Mouse (Mus musculus): Measurements from ENCODE around the gene Cdk11b.
"Not testable (repeated sequence)": the region's sequence is repeated elsewhere in the genome, so short reads cannot be mapped to it uniquely, and the experiment has no call there.

Gene Cdk11b

DNA sequence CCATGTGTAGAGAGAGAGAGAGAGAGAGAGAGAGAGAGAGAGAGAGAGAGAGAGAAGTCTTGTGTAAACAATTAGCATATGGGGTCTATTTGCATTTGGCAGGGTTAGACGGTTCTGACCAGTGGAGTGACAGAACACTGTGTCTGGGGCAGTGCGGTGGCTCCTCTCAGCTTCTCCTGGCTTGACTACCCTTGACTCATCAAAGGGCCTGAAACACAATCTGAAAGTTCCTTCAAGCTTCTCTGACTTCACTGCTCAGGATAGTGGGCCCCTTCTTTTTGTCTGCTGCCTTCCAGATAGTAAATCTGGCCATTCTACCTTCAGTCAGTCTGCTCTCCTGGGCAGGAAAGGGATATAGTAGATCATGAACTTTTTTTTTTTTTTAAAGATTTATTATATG, 17.8 kb upstream of the Cdk11b start:
- DNase-seq (ENCODE audit: low spot score) = no peak

DNA sequence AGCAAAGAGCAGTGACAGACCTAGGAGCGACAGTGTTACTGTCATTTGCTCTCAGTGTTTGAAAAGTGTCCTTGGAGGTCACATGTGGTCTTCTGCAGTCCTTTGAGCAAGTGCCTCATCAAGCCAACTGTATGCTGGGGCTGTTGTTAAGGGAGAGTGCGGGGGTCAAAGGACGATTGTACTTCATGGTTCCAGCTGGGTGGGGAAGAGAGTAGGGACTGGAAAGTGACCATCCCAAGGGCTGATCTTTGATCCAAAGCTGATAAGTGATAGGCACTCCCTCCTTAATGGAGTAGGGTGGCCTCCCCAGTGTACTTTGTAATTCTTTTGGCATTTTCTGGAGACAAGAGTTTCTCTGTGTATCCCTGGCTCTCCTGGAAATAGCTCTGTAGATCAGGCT, 12.8 kb upstream of the Cdk11b start:
- DNase-seq (ENCODE audit: low spot score) = no peak

DNA sequence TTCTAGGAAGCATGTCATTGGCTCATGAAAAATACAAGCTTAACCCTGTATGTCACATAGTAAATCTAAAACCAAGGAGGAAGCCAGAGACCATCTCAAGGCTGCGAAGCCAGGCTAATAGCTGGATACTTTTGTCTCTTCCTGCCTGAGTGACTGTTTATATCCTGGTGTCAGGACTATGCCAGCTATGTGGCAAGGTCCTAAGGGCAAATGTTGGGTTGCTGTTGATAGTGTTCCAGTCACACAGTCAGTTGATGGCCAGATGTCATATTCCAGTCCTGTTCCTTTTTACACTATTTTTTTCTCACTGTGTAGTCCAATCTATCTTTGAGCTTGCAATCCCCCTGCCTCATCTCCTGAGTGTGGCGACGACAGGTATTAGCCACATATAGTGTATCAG, 11.4 kb upstream of the Cdk11b start:
- DNase-seq (ENCODE audit: low spot score) = no peak

DNA sequence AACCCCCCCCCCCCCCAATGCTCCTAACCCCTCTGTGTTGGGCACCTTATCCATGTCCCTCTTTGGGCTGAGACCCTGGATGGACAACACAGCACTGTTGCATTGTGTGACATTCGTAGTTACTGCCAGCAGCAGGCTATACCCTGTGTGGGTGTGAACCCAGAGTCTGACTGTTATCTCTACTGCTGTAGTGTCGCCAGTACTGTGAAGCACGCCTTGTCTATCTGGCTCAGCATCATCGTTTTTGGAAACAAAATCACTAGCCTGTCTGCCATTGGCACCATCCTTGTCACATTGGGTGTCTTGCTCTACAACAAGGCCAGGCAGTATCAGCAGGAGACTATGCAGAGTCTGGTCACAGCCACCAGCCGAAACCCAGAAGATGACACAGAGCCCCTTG, 6.3 kb upstream of the Cdk11b start:
- DNase-seq (ENCODE audit: low spot score) = peak; percentile 18

DNA sequence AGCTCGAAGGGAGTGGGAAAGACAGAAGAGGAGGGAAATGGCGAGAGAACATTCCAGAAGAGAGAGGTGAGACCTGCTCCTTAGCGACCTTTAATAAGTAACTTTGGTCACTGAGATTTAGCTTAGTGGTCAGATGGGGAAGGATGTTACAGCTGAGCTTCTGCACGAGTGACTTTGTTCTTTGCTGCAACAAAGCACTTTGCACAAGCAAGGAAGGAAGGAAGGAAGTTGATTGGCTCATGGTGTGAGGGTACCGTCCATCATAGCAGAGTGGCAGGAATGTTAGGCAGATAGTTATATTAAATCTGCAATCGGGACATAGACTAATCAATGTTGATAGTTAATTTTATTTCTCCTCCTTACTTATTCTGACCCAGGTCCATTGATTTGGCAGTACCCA, 5.6 kb downstream of the Cdk11b start:
- DNase-seq (ENCODE audit: low spot score) = no peak

DNA sequence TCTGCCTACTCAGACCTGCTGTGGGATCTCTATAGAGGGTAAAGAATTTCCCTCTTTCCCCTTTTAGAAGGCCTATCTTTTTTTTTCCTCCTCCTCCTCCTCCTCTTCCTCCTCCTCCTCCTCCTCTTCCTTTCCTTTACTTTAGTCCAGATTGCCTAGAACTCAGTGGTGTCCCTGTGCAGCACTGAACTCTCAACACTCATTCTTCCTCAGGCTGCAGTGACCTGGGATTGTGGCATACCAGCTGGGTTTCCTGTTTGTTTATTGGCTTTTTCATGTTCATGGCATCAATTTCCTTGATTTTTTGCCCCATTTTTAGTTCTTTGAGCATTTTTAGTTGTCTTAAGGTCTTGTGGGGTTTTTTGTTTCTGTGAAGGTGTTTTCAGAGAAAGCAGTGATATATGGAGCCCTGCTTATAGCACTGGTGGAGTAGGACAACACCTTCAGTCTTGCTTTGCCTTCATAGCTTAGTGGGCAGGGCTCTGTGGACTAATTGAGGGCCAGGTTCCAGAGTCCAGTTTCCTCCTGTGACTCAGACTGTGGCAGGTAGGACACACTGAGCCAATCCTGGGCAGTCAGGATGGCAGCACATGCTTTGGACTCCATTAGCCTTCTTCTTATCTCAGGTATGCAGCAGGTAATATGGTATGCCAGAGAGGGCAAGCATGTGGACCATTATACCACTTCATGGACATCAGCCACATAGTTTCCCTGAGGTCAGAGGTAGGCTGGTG, 11.3 kb downstream of the Cdk11b start:
- no peak for DNase-seq (ENCODE audit: low spot score)

DNA sequence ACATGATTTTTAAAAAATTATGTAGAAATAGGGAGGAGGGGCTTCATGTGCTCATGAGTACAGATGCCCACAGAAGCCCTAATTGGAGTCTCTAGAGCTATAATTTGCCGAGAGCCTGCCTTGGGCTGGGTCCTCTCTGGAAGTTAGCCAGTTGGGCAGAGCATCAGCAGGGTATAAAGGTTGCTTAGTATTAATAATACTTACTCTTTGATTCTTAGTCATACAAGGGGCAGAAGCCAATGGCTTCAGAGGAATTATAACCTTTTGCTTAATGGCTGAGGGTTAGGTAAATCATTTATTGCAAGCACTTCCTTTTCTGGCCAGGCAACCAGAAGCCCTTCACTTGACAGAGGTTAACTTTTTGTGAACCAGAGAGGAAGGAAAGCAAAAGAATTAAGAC, 18.9 kb downstream of the Cdk11b start:
- DNase-seq (ENCODE audit: low spot score) = no peak

DNA sequence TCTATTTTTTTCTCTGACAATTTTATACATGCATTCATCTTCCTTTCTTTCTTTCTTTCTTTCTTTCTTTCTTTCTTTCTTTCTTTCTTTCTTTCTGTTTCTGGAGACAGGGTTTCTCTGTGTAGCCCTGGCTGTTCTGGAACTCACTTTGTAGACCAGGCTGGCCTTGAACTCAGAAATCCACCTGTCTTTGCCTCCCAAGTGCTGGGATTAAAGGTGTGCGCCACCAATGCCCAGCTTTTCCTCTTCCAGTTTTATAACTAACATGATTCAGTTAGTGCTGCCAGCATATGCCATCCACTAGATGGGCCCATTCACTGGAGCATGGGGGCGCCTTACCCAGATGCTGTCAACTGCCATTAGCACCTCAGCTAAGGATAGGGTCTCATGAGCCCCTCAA, 20.7 kb downstream of the Cdk11b start, which contains the start of gene Gm10563:
Gene Gm10563, minus strand, starts transcription at position 101 of the 400 bp plus-strand sequence.
- not testable (repeated sequence) for DNase-seq (ENCODE audit: low spot score)

DNA sequence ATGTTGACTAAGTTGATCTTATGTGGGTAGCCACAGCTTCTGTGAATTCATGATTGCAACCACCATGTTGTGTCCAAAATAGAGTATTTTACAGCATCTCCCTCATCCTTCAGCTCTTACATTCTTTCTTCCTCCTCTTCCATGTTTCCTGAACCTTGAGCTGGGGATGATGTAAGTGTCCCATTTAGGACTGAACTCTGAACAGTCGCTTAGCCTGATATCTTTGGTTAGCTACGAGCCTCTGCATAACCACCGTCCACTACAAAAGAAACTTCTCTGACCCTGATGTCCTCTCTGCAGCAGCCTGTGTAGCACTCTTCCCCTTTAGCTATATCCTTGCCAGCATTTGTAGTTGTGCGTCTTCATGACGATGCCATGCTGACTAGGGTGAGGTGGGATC, 21.1 kb downstream of the Cdk11b start:
- no peak for DNase-seq (ENCODE audit: low spot score)

DNA sequence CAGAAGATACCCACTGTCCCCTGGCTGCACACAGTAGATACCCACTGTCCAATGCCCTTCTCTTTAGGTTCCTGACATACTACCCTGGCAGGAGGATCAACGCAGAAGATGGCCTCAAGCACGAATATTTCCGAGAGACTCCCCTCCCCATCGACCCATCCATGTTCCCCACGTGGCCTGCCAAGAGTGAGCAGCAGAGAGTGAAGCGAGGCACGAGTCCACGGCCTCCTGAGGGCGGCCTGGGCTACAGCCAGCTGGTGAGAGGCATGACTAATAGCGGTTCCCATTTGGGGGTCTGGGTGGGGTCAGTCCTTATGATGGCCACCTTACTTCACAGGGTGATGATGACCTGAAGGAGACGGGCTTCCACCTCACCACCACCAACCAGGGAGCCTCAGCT, 24.7 kb downstream of the Cdk11b start:
- no peak for DNase-seq (ENCODE audit: low spot score)

DNA sequence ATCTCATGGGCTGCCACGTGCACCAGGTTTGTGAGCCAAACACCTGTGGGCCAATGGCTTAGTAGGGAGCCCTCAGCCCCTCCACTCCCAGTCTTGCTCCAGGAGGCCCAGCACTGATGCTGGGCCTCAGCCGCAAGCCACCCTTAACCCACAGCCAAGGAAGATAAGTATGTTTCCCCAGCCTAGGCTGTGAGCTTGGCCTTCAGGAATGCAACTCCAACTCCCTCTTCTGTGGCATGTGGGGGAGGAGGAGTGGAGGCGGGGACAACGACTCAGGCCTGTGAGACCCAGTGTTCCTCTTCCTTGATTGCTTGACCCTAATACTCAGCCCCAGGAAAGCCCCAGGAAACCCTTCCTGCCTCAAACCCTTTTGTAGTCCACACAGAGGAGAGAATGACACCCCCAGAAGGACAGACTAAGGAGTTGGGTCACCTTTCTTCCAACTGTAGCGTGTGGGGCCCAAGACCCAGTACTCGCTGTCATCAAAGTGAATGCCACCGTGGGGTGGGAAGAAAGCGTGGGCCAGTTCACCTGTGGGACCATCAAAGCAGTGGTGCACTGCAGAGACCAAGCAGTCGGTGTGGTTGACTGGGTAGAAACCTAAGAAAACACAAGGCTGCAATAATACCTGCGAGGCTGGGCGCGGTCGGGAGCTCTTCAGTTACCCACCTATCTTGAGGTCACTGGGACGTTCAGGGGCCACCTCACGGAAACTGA, 27.1 kb downstream of the Cdk11b start:
- no peak for DNase-seq (ENCODE audit: low spot score)

DNA sequence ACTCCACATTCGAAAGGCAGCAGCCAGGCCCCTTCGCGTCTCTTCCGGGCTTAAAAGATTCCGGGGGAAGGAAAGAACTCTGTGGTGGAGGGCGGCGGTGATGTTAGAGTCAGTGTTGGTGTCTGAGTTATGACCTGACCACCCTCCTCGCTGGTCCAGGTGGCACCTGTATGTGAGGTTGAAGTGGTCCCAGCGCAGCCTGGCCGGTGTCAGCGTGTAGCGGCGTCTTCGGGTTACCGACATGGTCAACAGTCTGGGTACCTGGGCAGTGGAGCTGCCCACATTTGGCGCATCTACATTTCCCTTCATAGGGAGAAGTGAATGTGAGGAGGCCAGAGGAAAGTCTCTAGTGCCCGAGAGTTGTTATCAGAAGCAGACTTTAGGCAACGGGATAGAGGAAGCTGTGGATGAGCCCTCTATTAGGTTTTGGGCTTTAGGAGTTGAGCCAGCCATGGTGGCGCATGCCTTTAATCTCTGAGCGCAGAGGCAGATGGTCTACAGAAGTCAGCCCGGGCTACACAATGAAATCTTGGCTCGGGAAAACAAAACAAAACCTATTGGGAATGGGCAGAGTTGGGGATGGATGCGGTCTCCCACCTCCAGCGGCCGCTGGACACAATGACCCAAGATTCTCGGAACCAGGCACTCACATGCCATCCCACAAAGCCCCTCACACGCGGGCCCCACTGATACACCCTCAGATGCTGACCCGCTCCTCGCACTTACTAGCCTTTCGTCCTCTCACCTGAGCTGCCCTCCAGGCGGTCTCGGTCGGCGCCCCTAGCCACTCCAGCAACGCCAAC, 27.8 kb downstream of the Cdk11b start:
- DNase-seq (ENCODE audit: low spot score) = no peak

DNA sequence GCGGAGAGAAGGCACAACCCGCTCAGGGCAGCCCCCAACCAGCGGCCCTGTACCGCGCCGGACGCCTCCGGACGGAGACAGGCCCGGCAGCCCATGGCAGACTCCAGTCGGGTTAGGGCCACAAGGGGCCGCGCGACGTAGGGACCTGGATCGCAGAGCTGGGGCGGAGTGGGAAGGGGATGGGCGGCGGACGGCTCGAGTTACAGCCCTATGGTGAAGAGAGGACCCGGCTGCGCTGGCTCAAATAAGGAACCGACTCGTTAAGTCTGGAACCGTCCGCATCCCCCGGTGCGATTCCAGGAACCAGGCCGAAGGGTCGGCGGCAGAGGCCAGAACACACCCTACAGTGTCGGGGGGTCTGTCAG, 28.4 kb downstream of the Cdk11b start, which contains the start of gene Mmp23:
Gene Mmp23, minus strand, starts transcription at position 299 of the 365 bp plus-strand sequence.
- DNase-seq (ENCODE audit: low spot score) = peak; percentile 30

DNA sequence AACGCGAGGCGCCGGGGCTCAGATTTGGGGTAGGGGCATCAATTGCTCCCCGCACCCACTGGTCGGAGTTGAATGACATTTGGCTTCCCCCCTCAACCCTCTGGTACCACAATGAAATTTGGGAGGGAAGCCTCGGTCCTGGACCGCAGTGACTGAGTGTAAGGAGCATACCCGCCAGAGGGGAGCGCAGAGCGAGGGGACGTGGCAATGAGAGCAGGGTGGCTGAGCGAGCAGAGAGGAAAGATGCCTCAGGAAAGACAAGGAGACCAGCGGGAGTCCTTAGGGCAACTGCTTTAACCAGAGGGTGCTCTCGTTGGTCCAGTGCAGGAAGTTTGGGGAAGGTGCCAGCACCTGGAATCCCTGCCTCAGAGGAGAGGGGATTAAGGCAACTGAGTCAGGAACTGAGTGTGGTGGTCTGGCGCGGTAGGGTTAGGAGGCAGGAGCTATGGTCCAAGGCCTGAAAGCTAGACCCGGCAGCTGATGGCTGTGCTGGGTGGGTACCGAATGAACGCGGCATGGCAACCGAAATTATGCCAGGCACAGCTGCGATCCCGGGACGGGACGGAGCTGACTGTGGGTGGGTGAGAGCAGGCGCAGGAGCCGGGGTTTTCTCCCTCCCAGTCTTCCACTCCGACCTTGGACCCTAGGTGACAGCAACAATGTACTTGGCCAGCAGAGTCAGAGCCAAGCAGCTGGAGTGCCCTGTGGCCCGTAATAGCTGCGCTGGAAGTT, 29.0 kb downstream of the Cdk11b start:
- DNase-seq (ENCODE audit: low spot score) = no peak

DNA sequence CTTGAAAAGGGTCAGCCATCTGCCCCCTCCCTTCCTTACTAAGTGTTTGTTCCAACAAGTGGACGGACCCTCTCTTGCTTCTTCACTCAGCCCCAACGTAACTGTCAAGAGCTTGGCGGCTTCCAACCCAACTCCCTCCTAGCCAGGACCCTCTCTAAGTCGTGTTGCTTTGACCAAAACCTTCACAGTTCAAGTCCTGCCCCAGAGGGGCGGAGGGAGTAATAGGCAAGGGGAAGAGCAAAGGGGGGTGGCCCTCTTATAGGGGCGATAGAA, 29.5 kb downstream of the Cdk11b start:
- DNase-seq (ENCODE audit: low spot score) = no peak

DNA sequence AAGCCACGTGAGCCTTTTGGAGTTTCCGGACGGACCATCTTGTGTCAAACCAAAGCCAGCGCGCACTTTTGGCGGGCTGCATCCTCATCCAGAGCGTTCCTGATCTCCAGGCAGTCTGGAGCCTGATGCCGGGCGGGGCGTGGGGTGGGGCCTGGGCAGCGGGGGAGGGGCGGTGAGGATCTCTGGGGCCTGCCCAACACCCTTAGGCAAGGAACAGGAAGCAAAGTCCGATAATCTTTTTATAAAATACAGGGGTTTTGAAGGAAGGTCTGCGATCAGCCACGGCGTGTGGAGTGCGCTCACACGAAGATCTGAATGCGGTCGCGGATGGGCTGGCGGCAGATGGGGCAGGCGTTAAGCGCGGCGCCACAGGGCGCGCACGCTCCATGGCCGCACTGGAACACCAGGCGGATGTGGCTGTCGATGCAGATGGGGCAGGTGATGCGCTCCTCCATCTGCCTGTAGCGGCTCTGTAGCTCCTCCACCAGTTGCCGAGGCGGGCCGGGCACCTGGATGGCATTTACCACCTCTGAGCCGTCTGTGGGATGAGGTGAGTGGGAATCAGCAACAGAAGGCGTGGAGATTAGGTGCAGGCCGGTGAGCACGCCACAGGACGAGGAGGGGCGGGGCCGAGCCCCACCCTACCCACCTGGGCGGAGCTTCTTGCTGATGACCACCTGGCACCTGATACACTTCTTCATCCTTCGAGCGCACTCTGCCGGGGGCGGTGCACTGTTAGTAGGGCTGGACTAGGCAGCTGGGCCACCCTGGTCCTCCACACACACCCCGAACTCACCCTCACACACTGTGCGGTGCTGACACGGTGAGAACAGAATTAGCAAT, 30.0 kb downstream of the Cdk11b start:
- peak; percentile 33 for DNase-seq (ENCODE audit: low spot score)

DNA sequence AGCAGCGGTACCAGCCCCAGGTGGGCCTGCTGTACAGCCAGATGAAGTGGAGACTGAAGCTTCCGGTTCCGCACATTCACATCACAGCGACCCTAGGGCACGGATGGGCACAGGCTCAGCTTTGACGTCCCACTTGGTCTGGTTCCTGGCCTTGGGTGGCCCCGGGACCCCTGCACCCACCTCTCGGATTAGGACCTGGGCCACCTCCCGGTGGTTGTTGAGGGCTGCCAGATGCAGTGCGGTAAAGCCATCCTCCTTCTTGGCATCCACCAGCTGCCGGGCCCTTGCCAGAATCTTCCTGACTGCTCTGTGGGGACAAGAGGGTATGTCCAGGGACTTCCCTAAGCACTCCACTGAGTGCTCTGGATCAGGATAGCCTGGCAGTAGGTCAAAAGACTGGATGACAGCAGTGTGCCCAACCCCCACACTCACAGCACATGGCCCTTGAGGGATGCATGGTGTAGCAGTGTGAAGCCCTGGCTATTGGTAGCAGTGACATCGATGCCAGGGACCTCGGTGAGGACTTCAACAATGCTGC, 31.6 kb downstream of the Cdk11b start:
- no peak for DNase-seq (ENCODE audit: low spot score)

DNA sequence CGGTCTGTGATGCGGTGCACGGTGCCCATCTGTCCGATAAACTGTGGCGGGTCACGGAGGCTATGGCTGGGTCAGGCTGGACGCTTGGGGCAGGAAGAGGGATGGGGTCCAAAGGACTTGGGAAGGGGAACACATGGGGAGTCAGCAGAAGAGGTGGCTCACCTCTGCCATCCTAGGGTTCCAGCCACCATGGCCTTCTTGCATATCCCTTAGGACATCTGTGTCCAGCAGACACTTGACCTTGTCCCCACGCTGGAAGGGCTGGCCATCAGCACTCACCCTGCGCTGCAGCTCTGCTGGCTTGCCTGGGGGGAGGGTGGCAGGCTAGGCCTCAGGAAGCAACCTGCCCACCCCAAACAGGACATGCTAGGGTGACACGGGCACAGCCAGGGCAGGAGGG, 34.3 kb downstream of the Cdk11b start:
- DNase-seq (ENCODE audit: low spot score) = no peak

DNA sequence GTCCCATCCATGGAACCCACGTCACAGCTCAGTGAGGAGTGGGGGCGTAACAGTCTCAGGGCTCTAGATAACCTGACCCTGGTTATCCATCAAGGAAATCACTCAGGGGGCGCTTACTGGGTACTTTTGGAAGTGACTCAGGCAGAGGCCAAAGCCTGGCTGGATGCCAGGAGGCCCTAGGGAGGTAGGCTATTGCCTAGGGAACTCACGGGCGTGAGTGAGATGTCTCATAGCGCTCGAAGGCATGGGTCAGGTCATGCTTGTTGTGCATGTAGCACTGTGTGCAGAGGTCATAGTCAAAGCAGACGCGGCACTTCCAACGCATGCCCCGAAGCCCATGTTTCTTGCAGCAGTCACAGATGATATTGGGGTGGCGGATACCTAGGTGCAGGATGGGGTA, 36.0 kb downstream of the Cdk11b start:
- no peak for DNase-seq (ENCODE audit: low spot score)

DNA sequence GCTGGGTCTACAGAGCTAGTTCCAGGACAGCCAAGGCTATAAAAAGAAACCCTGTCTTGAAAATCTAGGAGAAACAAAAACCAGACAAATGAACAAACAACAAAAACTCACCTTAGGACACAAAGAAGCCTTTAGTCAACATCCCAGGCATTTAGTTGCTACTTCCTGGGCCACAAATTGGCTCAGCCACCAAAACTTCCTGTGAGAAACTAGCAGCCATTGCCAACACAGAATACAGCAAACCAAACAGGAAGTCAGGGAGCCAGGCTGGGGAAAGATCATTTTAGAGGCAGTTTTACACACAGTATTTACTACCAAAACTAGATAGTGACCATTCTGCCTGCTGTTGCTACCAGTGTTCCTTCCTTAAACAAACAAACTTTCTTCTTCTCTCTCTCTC, 42.2 kb downstream of the Cdk11b start:
- DNase-seq (ENCODE audit: low spot score) = no peak
